Mouse (Mus musculus): ENCODE measurements around the gene Olfr304. TPM values are rescaled to one million over a fixed set of nuclear protein-coding genes. Genes with fewer than 3 reads are reported as not detected.
"Not testable (repeated sequence)": the region's sequence is repeated elsewhere in the genome, so short reads cannot be mapped to it uniquely, and the experiment has no call there.

The Olfr304 gene
- total RNA-seq (2021) = not detected
- long read RNA-seq, experiment 1 = 0 reads
- long read RNA-seq, experiment 2 = 0 reads

DNA sequence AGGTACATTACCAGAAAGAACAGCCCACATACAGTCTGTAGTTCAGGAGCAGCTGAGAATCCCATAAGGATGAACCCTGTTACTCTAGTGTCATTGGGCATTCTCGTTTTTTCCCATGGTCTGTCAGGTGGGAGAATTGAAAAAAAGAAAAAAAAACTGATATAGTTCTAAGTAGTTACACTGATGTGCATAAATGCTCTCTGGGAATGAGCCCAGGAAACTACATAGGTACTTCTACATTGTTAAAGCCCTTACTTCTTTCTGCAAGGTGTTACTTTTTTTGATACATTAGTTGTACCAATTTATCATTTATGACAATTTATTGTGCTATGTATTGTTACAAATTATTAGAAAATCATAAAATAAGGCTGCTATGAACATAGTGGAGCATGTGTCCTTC is at the start of gene Olfr304:
Gene Olfr304 (minus strand): TSS at position 101 of the 400 bp plus-strand sequence.
- no peak for DNase-seq (ENCODE audit: low spot score)

DNA sequence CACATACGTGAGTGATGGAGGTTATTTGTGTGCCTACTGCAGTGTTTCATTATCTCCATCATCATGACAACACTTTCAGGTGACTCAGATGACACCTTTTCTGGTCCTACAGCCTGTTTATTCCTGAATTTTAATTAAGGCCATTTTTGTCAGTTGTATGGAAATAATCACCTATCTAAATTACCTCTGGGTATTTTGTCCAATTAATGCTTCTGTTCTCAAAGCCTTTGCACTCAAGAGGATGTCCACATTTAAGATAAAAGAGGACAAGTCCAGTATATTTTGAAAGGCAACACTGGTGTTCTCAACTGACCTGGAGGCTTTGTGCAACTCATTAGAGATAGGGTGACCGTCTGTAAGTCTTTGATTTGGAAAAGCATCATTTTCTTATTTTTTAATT is 17.1 kb upstream of the Olfr304 start, which contains the start of gene Olfr301:
Gene Olfr301 (plus strand): TSS at position 301 of the 400 bp plus-strand sequence.
- no peak for DNase-seq (ENCODE audit: low spot score)

DNA sequence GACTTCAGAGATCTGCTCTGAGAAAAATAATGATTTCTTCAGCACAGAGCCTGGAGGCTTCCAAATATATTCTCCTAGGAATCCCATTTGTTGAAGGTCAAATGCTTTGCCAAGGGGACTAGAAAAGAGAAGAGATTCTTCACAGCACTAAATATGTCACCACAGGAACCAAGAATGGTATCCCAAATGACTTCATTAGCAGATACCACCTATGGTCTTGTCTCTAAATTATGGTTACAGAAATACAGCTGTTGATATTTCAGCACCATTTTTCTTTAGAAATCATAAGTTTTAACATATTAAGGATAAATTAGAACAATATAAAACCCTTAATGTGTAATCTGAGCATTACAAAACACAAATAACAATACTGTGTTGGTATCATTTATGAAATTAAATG is 11.2 kb upstream of the Olfr304 start, which contains the start of gene Olfr303:
Gene Olfr303 (minus strand): TSS at position 101 of the 400 bp plus-strand sequence.
- no peak for DNase-seq (ENCODE audit: low spot score)

DNA sequence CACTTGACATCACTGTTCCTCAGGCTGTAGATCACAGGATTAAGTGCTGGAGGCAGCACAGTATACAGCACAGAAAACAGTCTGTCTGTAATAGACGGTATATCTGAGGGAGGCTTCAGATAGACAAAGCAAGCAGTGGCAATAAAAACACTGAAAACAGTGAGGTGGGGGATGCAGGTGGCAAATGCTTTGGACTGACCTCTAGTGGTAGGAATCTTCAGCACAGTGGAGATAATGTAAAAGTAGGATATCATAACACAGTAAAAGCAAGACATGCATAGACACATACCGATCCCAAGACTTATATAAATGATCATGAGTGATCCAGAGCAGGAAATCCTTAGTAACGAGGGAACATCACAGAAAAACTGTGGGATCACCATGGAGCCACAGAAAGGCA is 689 bp downstream of the Olfr304 start:
- DNase-seq (ENCODE audit: low spot score) = no peak

DNA sequence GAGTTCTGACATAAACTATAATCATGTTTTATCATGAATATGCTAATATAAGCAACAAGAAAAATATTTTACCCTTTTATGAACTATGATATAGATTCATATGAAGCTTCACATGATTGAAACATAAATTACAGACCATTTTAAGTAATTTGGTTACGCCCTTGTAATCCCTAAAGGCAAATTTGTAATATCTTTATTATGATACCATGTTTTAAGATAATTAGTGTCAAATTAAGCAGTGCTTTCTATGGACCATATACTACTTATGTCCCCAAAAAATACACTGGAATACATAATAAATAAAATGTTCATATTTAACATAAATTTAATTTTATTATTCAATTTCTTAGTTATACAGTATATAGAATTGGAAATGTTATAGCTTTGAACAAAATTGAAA is 19.6 kb downstream of the Olfr304 start, which contains the start of gene Olfr305:
Gene Olfr305 (minus strand): TSS at position 101 of the 400 bp plus-strand sequence.
- no peak for DNase-seq (ENCODE audit: low spot score)

DNA sequence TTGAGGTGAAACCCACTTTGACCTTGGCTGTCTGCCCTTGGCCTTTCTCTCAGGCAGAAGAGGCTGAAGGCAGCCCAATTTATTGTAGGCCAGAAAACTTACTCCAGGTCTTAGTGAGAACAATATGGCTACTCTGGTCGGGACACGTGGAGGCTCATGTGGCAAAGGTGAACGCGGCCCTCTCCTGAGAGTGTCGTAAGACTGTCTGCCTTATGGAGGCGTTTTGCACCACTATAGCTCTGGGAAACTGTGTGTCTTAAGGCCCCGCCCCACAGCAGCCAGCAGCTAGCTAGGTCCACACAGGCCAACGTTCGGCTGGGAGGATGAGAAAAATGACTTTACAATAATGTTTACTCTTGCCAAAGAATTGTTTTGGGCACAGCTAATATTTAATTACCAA is 40.2 kb downstream of the Olfr304 start:
- DNase-seq (ENCODE audit: low spot score) = not testable (repeated sequence)

DNA sequence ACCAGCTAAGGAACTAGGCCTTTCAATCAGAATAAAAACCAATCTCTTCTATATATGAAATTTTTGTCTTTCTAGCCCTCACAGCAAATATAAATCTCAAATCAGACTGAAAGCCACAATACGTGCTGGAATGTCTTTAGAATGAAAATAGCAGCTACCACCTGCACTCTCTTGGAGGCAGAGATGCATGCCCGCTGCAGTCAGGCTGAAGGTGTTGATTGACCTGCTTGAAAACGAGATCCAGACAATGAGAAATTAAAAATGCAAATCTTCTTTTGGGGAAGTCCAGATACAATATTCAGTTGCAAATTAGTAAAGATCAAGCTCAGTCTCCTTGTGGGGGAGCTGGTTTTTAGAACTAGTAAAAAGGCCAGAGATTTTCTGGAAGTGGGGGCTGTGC is 42.2 kb downstream of the Olfr304 start:
- no peak for DNase-seq (ENCODE audit: low spot score)

DNA sequence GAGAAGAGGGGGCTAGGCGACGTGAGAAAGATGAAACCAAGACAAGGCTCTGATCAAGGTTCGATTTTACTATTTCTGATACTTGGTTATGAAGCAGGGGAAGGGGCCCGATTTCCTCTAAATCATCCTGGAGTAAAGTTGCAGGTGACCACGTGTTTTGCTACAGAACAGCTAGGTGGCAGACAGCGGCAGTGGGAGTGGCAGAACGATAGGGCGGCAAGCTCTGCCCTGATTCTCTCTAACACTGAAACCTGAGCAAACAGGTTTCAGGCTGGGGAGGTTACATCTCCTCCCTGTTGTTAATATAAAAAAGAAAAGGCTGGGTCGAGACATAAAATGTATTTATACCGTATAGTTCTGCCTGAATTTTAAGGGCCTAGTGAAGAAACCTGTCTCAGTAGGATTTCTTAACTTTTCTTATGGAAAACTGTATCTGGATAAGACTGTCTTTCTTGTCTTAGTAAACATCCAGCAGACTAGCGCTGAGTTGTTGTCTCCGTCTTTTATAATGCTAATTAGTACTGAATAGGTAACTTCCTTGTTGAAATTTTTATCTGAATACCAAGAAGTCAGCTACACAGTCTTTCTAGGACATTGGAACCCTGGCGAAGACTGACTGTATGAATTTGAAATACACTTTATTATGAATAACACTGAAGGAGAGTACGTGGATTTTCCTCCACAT is 43.4 kb downstream of the Olfr304 start:
- DNase-seq (ENCODE audit: low spot score) = no peak

DNA sequence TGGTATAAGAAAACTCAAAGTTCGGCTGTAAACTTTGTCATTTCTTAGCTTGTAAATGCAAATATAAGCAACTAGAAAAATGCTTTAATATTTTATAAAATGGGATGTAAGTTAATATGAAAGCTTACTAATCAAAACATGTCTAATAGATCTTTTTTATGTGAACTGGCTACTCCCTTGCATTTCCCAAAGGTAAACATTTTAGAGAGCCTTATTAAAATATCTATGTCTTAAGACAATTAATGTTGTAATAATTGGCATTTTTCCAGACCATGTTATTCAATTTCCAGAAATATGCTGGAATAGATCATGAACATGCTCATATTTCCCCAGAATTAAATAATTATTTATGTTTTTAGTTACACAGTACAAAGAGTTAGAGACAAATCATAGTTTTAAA is 49.0 kb downstream of the Olfr304 start, which contains the start of gene Olfr307:
Gene Olfr307 (minus strand): TSS at position 101 of the 400 bp plus-strand sequence.
- no peak for DNase-seq (ENCODE audit: low spot score)

Other genes starting within 250 kb of the Olfr304 start
- not detected for gene Vmn2r75, start 214.9 kb downstream of the Olfr304 start, total RNA-seq (2021)
- gene Vmn2r76, start 140.3 kb downstream of the Olfr304 start, total RNA-seq (2021) = not detected
- not detected for gene Olfr310, start 109.5 kb downstream of the Olfr304 start, total RNA-seq (2021)
- not detected for gene Olfr309, start 73.0 kb downstream of the Olfr304 start, total RNA-seq (2021)
- gene Olfr308, start 61.0 kb downstream of the Olfr304 start, total RNA-seq (2021) = not detected
- not detected for gene Olfr307, start 49.1 kb downstream of the Olfr304 start, total RNA-seq (2021)
- gene Olfr305, start 19.7 kb downstream of the Olfr304 start, total RNA-seq (2021) = not detected
- gene Olfr303, start 11.1 kb upstream of the Olfr304 start, total RNA-seq (2021) = not detected
- gene Olfr301, start 17.2 kb upstream of the Olfr304 start, total RNA-seq (2021) = not detected
- not detected for gene Olfr299, start 73.3 kb upstream of the Olfr304 start, total RNA-seq (2021)
- gene Olfr298, start 105.8 kb upstream of the Olfr304 start, total RNA-seq (2021) = not detected
- gene Olfr297, start 133.3 kb upstream of the Olfr304 start, total RNA-seq (2021) = not detected
- not detected for gene Olfr295, start 197.2 kb upstream of the Olfr304 start, total RNA-seq (2021)
- gene Olfr294, start 230.0 kb upstream of the Olfr304 start, total RNA-seq (2021) = not detected

All from gastrocnemius, adult 18-20 months (tissue).